Mouse (Mus musculus): ENCODE results near the gene Nog. TPM values are rescaled to one million over a fixed set of nuclear protein-coding genes. Genes with fewer than 3 reads are reported as not detected.

Gene Nog
- total and polyA plus RNA-seq, 3 experiments: not detected

GRCm38 (mm10) chr11:89265080-89265479, 37.1 kb downstream of the Nog start:
- no peaks in the 10 kb centered on the region for H3K4me1 ChIP-seq (ENCODE audit: control insufficient read depth in 1 of 2, insufficient read depth in 2 of 2, low read length in 2 of 2)
- H3K79me2 ChIP-seq (ENCODE audit: control insufficient read depth, insufficient read depth, low read length, poor library complexity): no peaks in the 10 kb centered on the region
- H3K9ac ChIP-seq (ENCODE audit: control insufficient read depth, low read depth, low read length, poor library complexity, severe bottlenecking): no peak overlapping the region
- TF ChIP-seq E2F4 (IDR thresholded peaks at IDR 0.05; ENCODE audit: borderline replicate concordance, low read depth, low read length): no peak
- TF ChIP-seq POLR2AphosphoS5 (IDR thresholded peaks at IDR 0.05; ENCODE audit: borderline replicate concordance, low read depth, low read length): no peak
- TF ChIP-seq ELF1 (IDR thresholded peaks at IDR 0.05; ENCODE audit: low read depth, low read length): no peak
- no peak for TF ChIP-seq SIN3A (IDR thresholded peaks at IDR 0.05; ENCODE audit: low read length)
- no peak for TF ChIP-seq MAX (IDR thresholded peaks at IDR 0.05; ENCODE audit: low read length)
- no peak for TF ChIP-seq CHD1 (IDR thresholded peaks at IDR 0.05; ENCODE audit: low read depth, low read length)
- no peak for TF ChIP-seq POLR2AphosphoS2 (IDR thresholded peaks at IDR 0.05; ENCODE audit: low read length)
- TF ChIP-seq ZC3H11A (IDR thresholded peaks at IDR 0.05; ENCODE audit: low read depth, low read length): no peak
- no peak for TF ChIP-seq CHD2 (IDR thresholded peaks at IDR 0.05; ENCODE audit: low read length)
- no peak for TF ChIP-seq HCFC1 (IDR thresholded peaks at IDR 0.05; ENCODE audit: low read depth, low read length)
- no peak for TF ChIP-seq RAD21 (IDR thresholded peaks at IDR 0.05; ENCODE audit: low read depth, low read length)
- TF ChIP-seq TCF12 (IDR thresholded peaks at IDR 0.05; ENCODE audit: low read depth, low read length): no peak
- no peak for TF ChIP-seq USF2 (IDR thresholded peaks at IDR 0.05; ENCODE audit: borderline replicate concordance in 1 of 2, insufficient read depth in 1 of 2, low read depth in 1 of 2, low read length in 2 of 2)
- TF ChIP-seq MYC (IDR thresholded peaks at IDR 0.05; ENCODE audit: low read depth, low read length): no peak
- TF ChIP-seq ZMIZ1 (IDR thresholded peaks at IDR 0.05; ENCODE audit: low read depth, low read length): no peak
- no peak overlapping the region for H3K27ac ChIP-seq (ENCODE audit: control insufficient read depth, low read depth, low read length)
- no peaks in the 10 kb centered on the region for H3K27me3 ChIP-seq (ENCODE audit: control insufficient read depth in 1 of 2, insufficient read depth in 2 of 2, low read length in 2 of 2)
- no peaks in the 10 kb centered on the region for H3K36me3 ChIP-seq (ENCODE audit: control insufficient read depth in 1 of 2, insufficient read depth in 2 of 2, low read length in 2 of 2)
- no peak overlapping the region for H3K4me3 ChIP-seq (ENCODE audit: control insufficient read depth in 1 of 2, insufficient read depth in 1 of 2, low read depth in 2 of 2, low read length in 2 of 2)
- no peaks in the 10 kb centered on the region for H3K9me3 ChIP-seq (replicated peaks; ENCODE audit: insufficient read depth, low read length)
- no peak for DNase-seq (ENCODE audit: low read depth, low spot score)

DNA sequence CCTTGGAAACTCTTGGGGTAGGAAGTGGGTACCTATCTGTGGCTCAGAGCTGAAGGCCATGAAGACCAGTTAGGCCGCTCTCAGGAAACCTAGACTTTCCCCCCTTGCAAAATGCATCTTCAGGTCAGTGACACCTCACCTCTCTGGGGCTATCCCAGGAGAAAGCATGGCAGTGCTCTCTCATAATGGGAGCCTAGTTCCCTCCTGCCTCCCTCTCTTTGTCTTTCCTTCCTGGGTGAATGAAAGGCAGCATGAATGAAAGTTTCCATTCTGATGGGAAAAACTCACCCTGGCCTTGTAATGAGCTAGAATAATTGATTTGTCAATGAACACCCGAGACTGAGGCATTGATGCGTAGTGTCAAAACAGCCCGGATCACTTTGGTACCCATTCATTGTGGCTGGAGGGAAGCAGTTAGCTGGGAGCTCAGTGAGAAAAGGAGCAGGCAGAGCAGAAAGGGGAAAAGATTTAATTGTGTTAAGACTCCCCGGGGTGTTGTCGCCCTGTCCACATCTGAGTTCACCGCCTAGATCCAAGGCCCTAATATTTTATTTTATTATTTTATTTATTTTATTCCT, 42.7 kb downstream of the Nog start:
- no peak for TF ChIP-seq MAZ (IDR thresholded peaks at IDR 0.05; ENCODE audit: low read depth, low read length)
- no peak for TF ChIP-seq USF2 (IDR thresholded peaks at IDR 0.05; ENCODE audit: borderline replicate concordance in 1 of 2, insufficient read depth in 1 of 2, low read depth in 1 of 2, low read length in 2 of 2)
- no peak for TF ChIP-seq MEF2A (IDR thresholded peaks at IDR 0.05; ENCODE audit: extremely low read depth, insufficient replicate concordance, low read depth, low read length, poor library complexity, severe bottlenecking)
- no peak for TF ChIP-seq POLR2A (IDR thresholded peaks at IDR 0.05; ENCODE audit: control insufficient read depth in 1 of 2, insufficient read depth in 1 of 2, low read depth in 1 of 2, low read length in 2 of 2, poor library complexity in 1 of 2)
- no peak for TF ChIP-seq TBP (IDR thresholded peaks at IDR 0.05; ENCODE audit: low read depth, low read length)
- no peak for TF ChIP-seq USF1 (IDR thresholded peaks at IDR 0.05; ENCODE audit: low read depth, low read length)
- no peak for TF ChIP-seq SMC3 (IDR thresholded peaks at IDR 0.05; ENCODE audit: low read depth, low read length)
- no peak for TF ChIP-seq MAX (IDR thresholded peaks at IDR 0.05; ENCODE audit: low read length)
- TF ChIP-seq NELFE (IDR thresholded peaks at IDR 0.05; ENCODE audit: low read depth, low read length): no peak
- no peak for TF ChIP-seq ZKSCAN1 (IDR thresholded peaks at IDR 0.05; ENCODE audit: low read depth, low read length)
- no peak for TF ChIP-seq ETS1 (IDR thresholded peaks at IDR 0.05; ENCODE audit: low read depth, low read length)
- no peak for TF ChIP-seq SIN3A (IDR thresholded peaks at IDR 0.05; ENCODE audit: low read length)
- no peak for TF ChIP-seq HCFC1 (IDR thresholded peaks at IDR 0.05; ENCODE audit: low read depth, low read length)
- H3K79me2 ChIP-seq (ENCODE audit: control insufficient read depth, insufficient read depth, low read length, poor library complexity): no peaks in the 10 kb centered on the region
- no peaks in the 10 kb centered on the region for H3K9me3 ChIP-seq (replicated peaks; ENCODE audit: insufficient read depth, low read length)
- H3K4me3 ChIP-seq (ENCODE audit: control insufficient read depth in 1 of 2, insufficient read depth in 1 of 2, low read depth in 2 of 2, low read length in 2 of 2): no peak overlapping the region
- H3K9ac ChIP-seq (ENCODE audit: control insufficient read depth, low read depth, low read length, poor library complexity, severe bottlenecking): no peak overlapping the region
- DNase-seq (ENCODE audit: low read depth, low spot score): no peak
- no peaks in the 10 kb centered on the region for H3K36me3 ChIP-seq (ENCODE audit: control insufficient read depth in 1 of 2, insufficient read depth in 2 of 2, low read length in 2 of 2)
- no peaks in the 10 kb centered on the region for H3K27me3 ChIP-seq (ENCODE audit: control insufficient read depth in 1 of 2, insufficient read depth in 2 of 2, low read length in 2 of 2)
- no peak overlapping the region for H3K27ac ChIP-seq (ENCODE audit: control insufficient read depth, low read depth, low read length)
- H3K4me1 ChIP-seq (ENCODE audit: control insufficient read depth in 1 of 2, insufficient read depth in 2 of 2, low read length in 2 of 2): no peaks in the 10 kb centered on the region

Measured in MEL (cell line).